Mouse (Mus musculus) left cerebral cortex, postnatal 10 days (tissue): ENCODE results near the gene Alyref. TPM values are rescaled to one million over a fixed set of nuclear protein-coding genes. Genes with fewer than 3 reads are reported as not detected.
A peak's percentile ranks its signal among the peaks of the same experiment; 100 is the strongest.

Experiments
- DNase-seq, 2 experiments: peaks; one replicate each; pipeline ENCODE4 v3.0.0; 2021 to 2022; ENCODE audit warnings: low spot score in 2 of 2, mixed read lengths in 1 of 2; ENCODE audit errors: extremely low spot score in 1 of 2
- intact Hi-C: fragments of 180-260 bp; cut with DNase I; formaldehyde crosslinking; loops from one replicate; pipeline ENCODE4 v1.15.1; 2025
- total RNA-seq, 2 experiments: library from RNA; stranded (reverse); gene quantifications; 2 replicates each; pipeline ENCODE4 v1.2.3; 2021

Gene Alyref
- total RNA-seq = 10 to 100 TPM; 69.3 to 76.5 TPM

DNA sequence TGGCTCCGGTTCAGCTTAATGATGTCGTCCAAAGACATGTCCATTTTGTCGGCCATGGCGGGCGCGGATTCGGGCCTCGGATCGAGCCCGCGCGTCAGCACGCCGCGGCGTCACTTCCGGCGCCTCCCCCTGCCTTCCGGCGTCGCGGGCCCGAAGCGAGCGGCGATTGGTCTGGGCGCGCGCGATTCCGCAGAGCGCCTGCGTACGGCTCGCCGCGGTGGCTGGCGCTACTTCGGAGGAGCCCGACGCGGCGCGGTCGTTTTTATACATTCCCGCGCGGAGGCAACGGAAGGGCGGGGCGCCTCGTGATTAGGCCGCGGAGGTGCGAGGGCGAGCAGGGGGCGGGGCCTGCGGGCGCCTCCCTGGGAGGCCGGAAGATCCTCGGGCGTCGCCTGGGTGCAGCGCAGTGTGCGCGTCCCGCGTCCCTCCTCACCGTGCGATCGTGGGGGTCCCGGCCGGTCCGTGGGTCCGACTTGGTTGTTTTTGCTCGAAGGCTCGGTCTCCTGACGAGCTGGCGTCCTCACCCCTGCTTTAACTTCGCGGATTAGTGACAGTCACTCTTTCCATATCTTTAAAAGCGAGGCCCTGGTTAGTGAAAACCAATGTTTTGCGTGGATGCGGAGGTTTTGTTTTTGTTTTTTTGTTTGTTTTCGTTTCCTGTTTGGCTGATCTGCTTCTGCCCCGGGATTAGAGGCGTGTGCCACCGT, at the start of gene Alyref, which contains the start of gene Anapc11:
TSS of gene Alyref (minus strand) at position 83 of the 707 bp plus-strand sequence.
TSS of gene Anapc11 (plus strand) at position 139 of the 707 bp plus-strand sequence.
- intact Hi-C loops = no loop called here
- peak; percentile 89 to 97 for DNase-seq

GRCm38 (mm10) chr11:120647047-120647830, 49.1 kb upstream of the Alyref start:
- DNase-seq = no peak
- intact Hi-C loops = no loop called here

DNA sequence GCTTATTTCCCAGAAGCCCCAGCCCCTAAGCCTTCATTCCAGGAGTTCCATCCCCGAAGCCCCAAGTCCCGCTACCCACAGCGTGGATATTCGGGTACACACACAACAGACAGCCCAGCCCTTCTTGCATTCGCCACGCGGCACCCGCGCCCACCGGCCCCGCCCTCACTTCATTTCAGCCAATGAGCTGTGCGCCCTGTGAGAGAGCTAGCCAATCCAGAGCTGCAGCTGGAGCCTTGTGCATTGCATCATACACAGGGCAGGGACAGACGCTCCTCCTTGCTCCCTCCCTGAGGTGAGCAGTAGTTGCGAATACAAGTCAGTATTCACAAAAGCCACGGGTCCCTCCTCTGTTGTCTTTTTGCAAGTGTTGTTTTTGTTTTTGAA, 45.4 kb upstream of the Alyref start, which contains the start of gene Pycr1:
TSS of gene Pycr1 (minus strand) at position 169 of the 387 bp plus-strand sequence.
- intact Hi-C loops = no loop called here
- peak; percentile 92 to 93 for DNase-seq

DNA sequence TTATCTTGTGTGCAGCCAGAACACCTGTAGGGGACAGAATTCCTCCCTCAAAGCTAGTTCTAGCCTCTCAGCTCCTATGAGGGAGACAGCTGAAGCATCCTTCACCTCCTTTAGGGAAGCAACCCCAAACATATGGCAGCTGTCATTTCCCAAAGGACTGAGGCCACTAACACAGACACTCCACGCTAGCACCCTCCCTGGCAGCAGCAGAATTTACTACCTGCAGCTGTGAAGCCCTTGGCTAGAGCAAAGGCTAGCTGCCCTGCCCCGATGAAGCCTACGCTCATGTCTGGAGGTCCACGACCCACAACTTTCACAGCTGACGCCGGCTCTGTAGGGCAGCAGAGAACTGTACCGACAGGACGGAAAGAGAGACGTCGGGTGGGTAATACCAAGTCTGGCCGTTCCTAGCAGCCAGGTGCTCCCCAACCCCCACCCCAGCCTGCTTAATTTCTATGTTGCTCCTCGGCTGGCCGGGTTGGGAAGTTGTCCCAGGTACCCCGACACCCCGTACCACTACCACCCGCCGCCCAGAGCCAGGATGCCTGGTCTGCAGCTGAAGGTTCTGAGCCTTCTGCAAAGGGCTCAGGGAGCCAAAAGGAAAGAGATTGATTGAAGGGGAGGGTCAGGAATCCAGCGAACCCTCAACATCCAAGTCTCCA, 44.9 kb upstream of the Alyref start:
- intact Hi-C loops = no loop called here
- DNase-seq = no peak

DNA sequence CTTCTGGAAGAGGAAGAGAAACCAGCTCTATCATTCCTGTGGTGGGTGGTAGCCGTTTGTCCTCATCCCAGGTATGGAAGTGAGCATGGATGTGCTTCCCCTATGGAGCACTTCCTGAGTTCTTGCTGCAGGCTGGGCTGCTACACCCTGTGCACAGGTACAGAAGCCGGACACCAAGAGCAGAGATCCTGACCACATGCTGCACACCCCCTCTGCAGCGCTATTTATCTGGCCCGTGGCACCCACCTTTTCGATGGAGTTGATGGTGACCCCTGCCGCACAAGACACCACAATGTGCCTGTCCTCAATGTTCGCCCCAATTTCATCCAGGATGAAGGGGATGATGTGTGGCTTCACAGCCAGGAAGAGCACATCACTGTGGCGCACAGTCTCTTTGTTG, 43.7 kb upstream of the Alyref start:
- DNase-seq = no peak
- intact Hi-C loops = no loop called here

GRCm38 (mm10) chr11:120641255-120641654, 43.1 kb upstream of the Alyref start:
- intact Hi-C loops = no loop called here
- no peak for DNase-seq

GRCm38 (mm10) chr11:120634810-120635209, 36.6 kb upstream of the Alyref start:
- no peak for DNase-seq
- intact Hi-C loops = no loop called here

DNA sequence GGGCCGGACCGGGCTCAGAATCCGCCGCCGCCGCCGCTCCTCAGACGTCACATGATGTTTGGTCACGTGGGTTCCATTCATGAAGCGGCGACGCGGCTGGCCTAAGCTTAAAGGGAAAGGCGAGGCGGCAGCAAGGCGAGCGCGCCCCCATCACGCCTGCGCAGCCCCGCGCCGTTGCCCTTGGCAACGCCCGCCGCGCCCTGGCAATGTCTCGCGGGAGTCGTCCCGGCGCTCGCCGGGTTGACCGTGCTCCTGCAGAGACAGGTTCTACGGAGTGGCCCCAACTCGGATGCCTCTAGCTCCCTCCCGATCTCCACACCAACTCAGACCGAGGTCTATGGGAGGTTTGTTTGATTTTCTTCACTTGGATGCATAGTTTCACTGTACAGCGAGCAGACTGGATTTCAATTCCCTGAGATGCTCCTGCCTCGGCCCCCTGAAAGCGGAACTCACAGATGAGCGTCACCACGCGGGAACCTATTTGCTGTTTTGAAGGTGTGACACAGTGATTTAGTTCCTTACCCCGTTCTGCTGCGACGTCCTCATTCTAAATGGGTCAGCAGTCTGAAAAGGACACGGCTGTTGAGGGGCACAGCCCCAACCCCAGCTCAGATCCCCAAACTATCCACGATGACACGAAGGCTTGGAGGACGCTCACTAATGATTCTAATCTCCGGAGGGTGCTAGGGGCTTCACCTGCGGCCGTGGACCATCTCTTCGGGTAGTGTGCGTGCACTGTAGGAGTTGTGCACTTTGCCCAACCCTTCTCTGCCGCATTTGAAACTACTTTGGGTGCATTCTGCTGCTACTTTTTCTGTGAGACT, 35.6 kb upstream of the Alyref start, which contains the start of gene Mafg:
TSS of gene Mafg (minus strand) at position 81 of the 824 bp plus-strand sequence.
- intact Hi-C loops = no loop called here
- DNase-seq = peak; percentile 93 to 97

DNA sequence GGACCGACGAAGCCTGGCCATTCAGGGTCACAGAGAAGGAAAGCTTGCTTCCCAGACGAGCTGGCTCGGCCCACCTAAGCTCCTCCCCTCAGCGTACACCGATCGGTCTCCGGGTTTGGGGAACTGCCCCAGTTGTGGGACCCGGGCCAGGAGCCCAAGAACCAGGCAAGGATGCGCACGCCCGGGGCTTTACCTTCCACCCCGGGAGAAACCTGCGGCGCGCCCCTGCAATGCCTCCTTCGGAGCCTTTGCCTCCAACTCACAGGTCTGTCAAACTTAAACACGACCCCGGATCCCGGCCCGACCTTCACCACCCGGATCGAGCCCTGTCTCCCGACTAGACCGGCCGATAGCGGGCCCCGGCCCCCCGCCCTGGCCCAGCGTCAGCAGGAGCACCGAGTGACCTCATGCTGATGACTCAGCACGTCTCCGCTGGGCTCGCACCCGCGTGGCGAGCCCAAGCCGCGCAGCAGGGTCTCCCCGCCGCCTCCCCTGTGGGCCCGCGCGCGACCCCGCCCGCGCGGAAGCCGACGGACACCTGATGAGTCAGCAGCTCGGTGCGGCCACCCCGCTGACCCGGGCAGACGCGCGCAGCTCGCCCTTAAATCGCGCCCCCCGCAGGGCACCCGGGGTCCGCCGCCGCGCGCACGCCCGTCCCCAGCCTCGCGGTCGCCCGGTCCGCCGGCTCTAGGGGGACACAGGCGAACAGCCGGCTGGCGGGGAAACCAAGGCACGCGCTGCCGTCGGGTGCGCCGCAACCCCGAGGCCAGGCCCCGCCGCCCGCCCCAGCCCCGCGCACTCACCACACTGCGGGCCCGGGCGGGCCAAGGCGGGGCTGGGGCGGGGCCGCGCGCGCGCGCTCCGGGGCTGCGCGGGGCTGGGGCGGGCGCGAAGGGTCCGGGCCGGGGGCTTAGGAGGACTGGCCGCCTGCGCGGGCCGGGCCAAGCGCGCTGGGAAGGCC, 34.7 kb upstream of the Alyref start:
- intact Hi-C loops = no loop called here

DNA sequence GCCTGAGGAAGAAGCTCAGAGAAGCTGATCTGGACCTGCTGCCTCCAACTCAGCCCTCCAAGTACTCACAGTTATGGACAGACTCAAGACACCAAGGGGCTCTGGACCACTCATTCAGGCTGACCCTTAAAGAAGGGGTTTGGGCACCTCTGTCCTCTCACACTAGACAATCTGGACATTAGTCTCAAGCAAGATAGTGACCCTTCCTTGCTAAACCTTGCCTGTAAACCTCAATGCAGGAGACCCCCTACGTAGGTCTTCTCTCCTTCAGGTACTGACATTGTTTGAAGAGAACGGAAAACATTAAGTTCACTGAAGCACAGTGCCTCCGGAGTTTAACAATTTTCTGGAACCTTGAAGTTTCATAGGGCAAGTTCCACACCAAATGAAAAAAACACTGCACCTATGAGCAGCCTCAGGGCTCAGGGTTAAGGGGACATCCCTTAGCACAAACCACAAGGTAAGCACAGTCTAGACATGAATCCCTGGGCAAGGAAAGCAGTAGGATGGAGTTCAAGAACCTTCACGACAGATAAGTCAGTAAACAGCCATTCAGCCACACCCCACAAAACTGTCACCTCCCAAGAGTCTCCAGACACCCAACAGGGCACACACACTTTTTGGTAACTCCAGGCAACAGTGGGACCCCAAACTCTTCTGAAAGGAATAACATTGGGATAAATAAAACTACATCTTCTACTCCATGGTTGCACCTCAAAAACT, 33.7 kb upstream of the Alyref start:
- intact Hi-C loops = no loop called here
- no peak for DNase-seq

More for the DNA sequence above, 34.7 kb upstream of the Alyref start:
- DNase-seq = peak in 1 of 2 experiments; percentile 84

DNA sequence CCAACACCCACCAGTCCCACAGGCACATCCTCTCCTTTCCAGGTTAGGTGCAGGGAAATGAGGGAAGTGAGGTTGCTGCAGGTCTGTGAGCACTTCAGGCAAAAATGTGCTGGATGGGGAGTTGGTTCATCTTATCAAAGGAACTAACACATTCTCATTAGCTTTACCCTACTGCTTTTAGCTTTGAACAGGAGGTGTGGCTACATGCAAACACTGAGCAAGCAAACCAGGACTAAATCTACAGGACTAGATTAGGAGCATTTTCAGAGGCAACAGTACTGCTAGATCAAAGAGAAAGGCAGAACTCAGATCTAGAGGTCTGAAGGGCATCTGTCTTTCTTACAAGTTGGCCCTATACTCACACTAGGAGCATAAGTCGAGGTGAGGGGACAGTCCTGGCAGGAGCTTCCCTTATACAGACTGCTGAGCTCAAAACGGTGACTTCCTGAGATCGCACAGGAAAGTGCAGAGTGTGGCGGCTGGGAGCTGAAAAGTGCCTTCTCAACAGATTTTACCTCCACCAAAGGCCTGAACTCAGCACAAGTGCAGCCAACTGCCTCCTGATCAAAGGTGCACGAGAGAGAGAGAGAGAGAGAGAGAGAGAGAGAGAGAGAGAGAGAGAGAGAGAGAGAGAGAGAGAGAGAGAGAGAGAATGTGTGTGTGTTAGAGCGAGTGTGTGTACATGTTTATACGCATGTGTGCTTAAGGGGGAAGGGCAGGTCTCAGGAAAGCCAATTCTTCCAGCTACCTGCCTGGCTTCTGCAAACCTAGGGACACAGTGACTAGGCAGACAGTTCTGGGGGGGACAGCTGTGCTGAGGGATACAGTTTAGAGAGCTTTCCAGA, 32.9 kb upstream of the Alyref start:
- intact Hi-C loops = no loop called here
- no peak for DNase-seq

- intact Hi-C loops = no loop called here
- DNase-seq = peak in 1 of 2 experiments; percentile 78
Measured at GRCm38 (mm10) chr11:120630401-120630871, 32.3 kb upstream of the Alyref start.

DNA sequence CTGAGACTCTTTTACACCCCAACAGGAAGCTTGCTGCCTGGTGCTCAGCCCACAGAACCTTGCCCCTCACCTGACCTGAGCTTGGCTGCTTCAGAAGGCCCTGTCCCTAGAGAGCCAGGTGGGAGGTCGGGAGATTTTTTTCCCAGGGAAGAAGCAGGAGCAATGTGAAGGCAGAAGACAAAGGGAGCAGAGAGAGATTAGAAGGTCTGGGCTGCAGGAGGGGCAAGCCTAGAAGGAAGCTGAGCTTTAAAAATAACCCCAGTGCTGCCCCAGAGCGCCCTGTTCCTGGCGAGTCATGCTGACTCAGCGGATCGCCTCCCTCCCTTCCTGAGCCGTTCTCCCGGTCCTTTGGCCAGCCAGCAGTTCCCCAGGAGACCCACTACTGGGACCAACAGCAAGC, 31.7 kb upstream of the Alyref start:
- peak in 1 of 2 experiments; percentile 73 for DNase-seq
- intact Hi-C loops = no loop called here

DNA sequence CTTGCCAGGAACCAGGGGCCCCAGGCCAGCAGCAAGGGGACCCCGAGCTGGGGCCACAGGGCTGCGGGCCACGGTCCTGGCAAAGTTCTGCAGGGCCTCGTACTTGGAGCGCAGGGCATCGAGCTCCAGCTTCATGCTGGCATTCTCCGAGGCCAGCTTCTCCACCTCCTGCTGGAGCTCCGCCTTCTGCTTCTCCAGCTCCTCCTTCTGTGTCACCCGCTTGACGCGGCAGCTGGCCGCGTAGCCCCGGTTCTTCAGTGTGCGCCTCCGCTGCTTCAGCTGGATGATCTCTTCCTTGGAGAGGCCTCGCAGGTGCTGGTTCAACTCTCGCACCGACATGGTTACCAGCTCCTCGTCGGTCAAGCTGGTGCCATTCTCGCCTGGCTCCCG, 31.2 kb upstream of the Alyref start:
- intact Hi-C loops = no loop called here
- DNase-seq = peak in 1 of 2 experiments; percentile 52

GRCm38 (mm10) chr11:120628601-120629340, 30.6 kb upstream of the Alyref start:
- no peak for DNase-seq
- intact Hi-C loops = no loop called here
